Mouse (Mus musculus): ENCODE data around the gene Slc13a4.

DNA sequence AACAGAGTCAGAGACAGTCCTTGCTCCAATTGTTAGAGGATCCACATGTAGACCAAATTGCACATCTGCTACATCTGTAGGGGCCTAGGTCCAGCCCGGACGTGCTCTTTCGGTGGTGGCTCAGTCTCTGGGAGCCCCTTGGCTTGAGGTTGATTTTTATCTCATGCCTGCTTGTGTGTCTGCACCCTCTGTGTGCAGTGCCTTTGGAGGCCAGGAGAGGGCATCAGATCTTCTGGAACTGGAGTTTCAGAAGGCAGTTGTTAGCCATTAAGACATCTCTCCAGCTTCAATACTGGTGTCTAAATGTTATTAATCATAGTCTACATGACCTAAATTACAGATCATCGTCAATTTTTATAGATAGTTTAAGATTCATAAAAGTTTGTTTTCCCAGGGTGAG, 64.7 kb downstream of the Slc13a4 start:
- TF ChIP-seq CTCF (IDR thresholded peaks at IDR 0.05; ENCODE audit: low read depth) (peak; percentile 41), EP300 (IDR thresholded peaks at IDR 0.05; ENCODE audit: low read depth) (no peak)
